Mouse (Mus musculus): ENCODE measurements around the gene Tcf7l1.

Tcf7l1 gene

DNA sequence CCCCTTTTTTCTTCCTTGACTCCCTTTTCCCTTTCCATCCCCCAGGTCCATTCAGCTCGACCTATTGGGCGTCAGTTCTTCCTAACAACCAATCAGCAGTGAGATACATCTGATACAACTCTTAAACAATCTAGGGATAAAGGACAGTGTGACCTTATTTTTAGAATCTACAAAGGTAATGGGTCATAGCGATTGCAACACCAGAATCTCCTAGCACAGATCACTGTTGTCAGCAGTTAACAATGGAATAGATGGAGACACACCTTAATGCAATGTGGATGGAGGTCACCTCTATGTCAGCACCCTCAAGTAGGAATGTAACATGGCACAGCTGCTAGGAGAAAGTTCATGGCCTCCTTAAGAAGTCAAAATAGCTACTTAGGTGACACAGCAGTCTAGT lies 166.1 kb downstream of the Tcf7l1 start:
- DNase-seq (ENCODE audit: low spot score) = no peak

DNA sequence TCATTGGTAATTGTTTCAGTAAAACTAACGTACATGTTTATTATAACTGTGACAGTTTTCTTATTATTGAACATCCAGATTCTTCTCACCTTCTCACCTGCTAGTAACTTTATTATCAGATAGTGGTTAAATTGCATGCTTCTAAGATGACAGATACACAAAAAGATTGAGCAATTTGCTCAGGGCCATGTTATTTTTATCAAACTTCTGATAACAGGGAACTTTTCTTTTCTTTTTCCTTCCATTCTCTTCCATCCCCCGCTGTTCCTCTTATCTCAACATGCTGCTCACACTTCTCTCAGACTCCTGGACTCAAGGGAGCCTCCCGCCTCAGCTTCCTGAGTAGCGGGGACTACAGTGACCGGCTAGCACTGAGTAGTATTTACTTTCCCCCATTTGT lies 168.1 kb downstream of the Tcf7l1 start:
- DNase-seq (ENCODE audit: low spot score) = no peak

DNA sequence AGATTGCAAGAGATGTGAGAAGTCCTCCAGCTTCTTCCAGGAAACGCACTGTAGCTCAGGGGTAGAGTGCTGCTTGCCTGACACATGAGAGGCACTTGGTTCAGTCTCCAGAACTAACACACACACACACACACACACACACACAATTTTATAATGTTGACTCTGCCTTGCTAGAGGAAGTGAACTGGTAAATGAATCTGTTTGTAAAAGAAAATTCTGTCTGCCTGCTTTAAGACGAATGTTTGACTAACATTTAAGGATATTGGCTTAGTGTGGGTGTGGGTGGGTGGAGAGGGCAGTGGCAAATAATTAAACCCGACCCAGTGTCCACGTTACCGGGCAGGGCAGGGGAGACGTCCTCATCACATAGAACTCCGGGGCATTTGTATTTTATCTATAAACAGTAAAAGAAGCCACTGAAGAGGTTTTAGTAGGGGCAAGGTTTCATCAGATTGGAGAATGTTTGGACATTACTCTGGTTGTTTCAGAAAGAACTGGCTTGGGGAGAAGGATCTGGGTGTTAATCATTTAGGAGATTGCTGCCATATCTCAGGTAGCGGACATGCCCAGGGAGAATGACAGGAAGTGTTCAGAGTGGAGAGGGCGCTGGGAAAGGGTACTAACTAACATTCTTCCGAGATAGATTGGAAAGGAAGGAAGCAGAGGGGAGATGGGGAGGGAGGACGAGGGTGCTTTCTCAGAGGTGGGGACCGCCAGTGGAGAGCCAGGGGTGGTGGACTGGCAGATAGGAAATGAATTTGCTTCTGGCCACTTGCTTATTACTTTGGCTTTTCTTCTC lies 169.1 kb downstream of the Tcf7l1 start:
- DNase-seq (ENCODE audit: low spot score) = no peak

DNA sequence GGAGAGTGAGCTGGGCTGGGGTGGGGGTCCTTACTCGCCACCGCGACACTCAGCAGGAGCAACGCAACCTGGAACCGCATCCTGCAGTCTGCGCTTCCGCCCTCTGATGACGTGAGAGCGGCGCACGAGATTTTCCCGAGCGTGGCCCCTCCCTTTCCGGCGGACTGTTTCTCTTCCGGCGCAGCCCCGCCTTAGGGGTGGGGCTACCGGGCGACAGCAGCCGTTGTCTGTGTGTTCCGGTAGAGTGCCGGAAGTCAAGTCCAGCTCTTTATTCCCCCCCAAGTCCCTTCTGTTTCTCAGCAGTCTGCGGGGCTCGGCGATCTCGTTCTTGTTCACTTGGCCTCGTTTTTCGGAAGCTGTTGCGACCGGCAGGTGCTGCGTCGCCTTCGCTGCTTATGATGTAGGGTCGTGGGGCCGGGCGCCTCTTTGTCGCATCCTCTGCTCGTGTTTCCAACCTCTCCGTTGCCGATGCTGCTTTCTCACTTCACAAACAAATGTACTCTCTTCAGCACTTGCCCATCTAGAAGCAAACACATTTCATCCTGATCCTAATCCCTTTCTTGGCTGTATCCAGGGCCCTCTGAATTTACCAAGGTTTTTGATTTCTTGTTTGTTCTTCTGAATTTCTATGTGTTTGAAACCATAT lies 172.3 kb downstream of the Tcf7l1 start, which contains the start of gene Tgoln1:
Gene Tgoln1, minus strand, starts transcription at position 358 of the 646 bp plus-strand sequence.
- DNase-seq (ENCODE audit: low spot score) = peak; percentile 88

DNA sequence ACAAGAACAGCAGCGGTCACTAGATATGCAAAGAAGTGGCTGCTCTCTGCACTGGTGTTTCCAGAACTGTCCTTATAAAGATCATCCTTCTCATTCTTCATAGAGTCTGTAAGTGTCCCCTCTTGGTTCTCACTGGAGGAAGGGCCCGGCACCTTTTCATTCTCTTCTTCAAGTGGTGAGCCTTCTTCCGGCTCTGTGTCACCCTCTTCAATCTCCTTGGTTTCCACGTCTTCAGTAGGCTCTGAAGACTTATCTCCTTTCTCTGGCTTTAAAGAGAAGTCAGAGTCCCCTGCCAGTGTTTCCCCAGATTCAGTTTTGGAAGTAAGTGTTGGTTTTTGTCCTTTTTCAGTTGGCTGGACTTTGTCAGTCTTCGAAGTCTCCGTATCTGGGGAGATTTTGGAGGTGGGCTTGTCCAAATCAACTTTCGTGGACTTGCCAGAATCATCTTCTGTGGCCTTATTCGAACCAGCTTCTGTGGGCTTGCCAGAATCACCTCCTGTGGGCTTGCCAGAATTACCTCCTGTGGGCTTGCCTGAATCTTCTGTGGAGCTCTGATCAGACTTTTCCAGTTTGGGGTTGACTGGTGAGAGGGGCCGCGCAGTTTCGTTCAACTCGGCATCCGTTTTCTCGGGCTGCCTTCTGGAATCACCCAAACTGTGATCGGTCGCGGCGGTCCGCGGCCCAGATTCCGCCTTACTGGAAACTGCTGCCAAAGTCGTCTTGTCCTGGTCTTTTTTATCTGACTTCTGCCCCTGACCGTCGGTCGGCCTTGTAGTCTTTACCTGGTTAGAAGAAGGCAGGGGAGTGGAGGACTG lies 173.3 kb downstream of the Tcf7l1 start:
- no peak for DNase-seq (ENCODE audit: low spot score)

DNA sequence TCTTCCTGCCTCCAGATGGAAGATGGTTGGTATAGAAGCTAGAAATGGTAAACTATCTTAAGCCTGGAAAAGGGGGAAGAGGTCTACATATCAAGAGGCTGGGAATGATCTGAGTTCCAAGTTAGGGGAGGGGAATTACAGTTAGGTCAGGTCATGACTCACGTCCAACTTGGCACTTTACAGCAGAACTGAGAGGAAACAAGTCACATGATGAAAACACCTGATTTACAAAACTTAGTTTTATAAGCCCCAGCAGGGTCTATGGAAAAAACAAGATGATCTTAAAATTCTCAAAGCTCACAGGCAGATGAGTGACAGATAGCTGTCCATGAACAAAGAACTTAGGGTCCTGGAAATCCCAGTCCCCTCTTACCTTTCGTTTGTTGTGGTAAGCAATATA lies 173.9 kb downstream of the Tcf7l1 start:
- DNase-seq (ENCODE audit: low spot score) = no peak

DNA sequence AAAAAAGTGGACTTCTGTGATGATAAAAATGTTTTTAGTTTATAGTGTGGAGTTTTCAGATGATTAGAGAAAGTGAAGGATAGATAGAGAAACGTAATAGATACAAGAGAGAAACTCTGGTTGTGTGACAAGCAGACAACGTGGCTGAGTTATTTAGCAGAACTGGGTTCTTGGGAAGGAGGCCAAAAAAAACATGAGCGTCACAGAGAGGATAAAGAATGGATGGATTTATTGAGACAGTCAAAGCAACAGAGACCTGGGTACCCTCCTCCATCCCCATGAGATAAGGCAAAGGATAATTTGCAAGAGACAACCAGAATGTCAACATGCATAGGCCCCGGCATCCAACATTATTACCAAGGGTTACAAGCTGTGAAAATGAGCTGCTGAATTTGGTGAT lies 178.8 kb downstream of the Tcf7l1 start:
- no peak for DNase-seq (ENCODE audit: low spot score)

DNA sequence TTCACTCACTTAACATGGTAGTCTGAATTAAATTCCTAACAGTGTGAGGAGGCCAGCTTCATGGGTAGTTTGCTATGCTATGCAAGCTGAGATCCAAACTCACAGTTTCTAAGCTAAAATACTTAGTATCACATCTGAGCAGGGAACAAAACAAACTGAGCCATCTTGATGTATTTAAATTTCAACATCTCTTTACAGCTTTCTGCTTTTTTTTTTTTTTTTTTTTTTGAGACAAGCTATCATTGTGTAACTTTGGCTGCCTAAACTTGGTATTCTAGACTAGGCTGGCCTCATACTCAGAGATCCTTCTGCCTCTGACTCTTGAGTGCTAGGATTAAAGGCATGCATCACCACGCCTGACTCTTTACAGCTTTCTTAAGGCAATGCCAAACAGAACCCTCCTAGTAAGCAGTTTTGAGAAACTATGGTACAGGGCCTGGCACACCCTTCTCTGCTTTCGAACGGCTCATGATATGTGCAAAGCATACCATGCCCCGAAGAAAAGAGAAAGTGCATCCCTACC lies 180.3 kb downstream of the Tcf7l1 start:
- no peak for DNase-seq (ENCODE audit: low spot score)

DNA sequence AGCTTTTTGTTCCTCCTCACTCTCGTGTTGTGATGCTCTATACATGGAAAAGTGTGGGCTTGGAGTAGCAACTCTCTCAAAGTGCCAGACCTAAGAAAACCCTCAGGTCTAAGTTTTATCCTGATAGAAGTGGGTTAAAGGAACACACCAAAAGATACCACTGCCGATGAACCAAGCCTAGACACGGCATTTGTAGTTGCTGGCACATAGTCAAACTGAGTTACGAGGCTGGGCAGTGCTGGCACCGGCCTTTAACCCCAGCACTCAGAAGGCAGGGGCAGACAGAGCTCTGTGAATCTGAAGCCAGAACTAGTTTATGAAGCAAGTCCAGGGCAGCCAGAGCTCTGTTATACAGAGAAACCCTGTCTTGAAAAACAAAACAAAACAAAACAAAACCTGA lies 181.4 kb downstream of the Tcf7l1 start:
- no peak for DNase-seq (ENCODE audit: low spot score)

DNA sequence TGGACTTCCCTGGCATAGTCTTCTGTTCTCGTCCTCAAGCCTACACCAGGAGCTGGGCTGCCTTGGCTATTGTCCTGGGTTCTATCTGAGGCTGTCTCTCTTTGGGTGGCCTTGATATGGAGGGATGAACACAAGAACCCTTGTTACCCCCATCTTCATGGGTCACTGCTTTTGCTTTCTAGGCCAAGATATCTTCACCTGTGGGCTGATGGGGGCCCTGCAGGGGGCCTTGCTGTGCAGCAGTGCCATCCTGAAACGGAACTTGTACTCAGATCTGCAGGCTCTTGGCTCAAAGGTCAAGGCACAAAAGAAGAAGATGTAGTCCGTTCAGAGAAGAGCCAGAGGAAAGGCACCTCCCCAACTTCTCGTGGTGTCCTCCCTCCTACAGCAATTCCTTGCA lies 182.0 kb downstream of the Tcf7l1 start:
- no peak for DNase-seq (ENCODE audit: low spot score)

DNA sequence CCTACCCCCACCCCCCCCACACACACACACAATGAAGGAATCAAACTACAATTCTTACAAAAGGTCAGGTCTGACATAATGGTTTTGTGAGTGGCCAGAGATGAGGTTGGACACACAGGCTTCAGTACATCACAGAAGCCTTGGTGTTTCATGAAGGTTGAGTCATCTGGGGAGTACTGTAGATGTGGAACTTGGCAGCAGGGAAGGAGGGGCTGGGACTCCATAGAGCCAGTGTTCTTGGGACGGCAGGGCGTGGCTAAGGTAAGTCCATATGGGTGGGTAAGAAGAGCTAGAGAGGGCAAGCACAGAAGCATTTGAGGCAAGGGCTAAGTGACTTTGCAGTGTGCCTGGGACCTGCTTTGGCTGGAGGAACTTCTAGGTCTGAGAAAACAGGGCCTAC lies 185.0 kb downstream of the Tcf7l1 start:
- DNase-seq (ENCODE audit: low spot score) = no peak

DNA sequence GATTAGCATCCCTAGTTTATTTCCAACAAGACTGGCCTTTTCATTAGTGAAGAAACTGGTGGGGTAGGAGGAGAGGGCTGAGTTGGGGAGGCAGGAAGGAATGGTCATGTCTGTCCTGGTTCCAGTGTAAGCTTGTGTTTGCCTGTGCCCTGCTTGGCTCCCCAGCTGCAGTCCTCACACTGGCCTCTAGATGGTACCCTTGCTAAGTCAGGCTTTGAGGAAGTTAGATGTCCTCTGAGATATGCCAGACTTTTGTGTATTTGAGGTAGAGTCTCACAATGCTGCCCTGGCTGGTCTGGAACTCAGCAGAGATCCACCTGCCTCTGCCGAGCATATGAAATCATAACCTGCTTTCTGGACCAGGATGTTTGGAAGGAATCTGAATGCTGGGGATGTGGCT lies 187.3 kb downstream of the Tcf7l1 start:
- DNase-seq (ENCODE audit: low spot score) = peak; percentile 73

DNA sequence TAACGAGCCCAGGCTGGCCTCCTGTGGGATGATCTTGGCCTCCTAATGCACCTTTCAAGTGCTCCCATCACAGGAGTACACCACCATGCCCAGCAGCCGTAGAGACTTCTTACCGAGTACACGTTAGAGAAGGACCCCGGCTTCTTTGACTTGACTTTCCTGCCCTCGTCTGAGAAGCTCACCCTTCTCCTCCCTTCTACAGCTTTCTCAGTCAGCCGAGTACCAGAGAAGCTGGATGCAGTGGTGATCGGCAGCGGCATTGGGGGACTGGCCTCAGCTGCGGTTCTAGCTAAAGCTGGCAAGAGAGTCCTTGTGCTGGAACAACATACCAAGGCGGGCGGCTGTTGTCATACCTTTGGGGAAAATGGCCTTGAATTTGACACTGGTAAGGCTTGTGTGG lies 188.3 kb downstream of the Tcf7l1 start:
- no peak for DNase-seq (ENCODE audit: low spot score)

DNA sequence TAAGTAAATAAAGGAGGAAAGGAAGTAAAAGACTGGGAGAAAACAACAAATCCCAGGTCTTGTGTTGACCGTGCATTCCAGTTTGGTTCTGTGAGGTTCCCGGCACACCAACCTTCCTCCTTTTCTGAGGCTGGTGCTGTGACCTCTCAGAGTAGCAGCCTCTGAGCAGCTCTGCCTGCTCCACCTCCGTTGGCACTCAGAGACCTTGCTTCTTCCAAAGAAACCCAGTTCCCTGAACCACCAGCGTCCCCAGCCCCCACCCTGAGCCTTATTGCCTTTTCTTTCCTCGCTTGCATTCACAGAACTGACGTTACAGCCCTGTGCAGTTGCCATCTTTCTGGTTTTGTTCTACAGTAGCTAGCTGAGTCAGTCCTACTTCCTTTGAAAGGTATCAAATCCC lies 188.8 kb downstream of the Tcf7l1 start:
- DNase-seq (ENCODE audit: low spot score) = no peak

DNA sequence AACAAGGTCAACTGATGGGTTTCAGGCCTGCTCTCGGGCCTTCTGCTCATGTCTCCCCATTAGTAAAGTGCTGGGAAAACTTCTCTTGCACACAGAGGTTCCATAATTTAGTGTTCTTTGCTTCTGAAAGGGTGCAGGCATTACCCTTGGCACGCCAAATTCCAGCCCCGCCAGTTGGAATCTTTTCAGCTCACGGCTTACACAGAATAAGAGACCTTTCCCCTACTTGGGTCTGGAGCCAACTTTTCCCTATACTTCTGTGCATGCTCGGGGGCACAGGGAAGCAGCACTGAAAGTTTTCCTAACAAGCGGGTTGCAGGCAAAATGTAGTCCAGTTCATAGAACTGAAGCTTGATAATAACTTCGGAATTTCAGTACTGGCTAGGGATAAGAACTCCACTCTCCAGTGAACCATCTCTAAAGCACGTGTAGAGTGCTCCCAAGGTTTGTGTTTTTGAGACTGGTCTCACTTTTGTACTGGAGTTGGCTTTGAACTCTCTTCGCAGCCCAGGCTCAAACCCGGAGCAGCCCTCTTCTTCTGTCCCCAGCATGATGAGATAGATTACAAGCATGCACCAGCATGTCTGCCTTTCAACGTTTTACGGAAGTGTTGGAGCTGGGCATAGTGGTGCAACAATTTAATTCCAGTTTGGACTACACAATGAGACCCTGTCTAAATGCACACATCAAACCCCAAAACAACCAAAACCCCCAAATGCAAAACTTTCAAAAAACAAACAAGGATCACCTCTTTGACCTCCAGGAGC lies 190.1 kb downstream of the Tcf7l1 start:
- DNase-seq (ENCODE audit: low spot score) = peak; percentile 44

DNA sequence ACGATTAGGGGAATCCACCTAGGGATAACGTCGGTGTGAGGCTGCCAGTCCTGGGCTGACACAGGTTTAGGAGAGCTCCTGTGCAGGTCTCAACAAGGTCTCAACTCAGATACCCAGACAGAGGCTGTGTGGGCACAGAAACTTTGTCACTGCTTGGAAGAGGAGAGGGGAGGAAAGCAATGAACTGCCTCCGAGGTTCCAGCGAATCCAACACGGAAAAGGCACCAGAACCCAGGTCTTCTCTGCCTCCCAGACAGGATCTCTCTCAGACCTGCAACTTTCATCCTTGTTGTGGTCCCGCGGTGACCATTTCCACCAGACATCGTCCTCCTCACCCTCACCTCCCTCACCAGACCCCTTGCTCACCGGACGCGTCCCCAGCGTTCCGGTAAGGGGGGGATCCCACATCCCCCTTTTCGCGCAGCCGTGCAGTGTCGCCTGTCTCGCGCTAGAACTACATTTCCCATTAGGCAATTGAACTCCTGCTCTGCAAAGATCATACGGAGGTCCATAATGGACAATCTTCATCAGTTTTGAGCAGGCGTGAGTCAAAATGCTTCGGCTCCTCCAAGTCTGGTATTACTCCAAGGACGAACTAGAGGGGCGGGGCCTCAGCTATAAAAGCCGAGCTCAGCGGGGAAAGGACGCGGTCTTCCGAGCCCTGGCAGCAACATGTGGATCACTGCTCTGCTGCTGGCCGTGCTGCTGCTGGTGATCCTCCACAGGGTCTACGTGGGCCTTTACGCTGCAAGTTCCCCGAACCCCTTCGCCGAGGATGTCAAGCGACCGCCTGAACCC lies 190.9 kb downstream of the Tcf7l1 start, which contains the start of the genes Elmod3 and Retsat:
Gene Elmod3, minus strand, starts transcription at position 458 of the 798 bp plus-strand sequence.
Gene Retsat, plus strand, starts transcription at position 520 of the 798 bp plus-strand sequence.
- DNase-seq (ENCODE audit: low spot score) = peak; percentile 91

DNA sequence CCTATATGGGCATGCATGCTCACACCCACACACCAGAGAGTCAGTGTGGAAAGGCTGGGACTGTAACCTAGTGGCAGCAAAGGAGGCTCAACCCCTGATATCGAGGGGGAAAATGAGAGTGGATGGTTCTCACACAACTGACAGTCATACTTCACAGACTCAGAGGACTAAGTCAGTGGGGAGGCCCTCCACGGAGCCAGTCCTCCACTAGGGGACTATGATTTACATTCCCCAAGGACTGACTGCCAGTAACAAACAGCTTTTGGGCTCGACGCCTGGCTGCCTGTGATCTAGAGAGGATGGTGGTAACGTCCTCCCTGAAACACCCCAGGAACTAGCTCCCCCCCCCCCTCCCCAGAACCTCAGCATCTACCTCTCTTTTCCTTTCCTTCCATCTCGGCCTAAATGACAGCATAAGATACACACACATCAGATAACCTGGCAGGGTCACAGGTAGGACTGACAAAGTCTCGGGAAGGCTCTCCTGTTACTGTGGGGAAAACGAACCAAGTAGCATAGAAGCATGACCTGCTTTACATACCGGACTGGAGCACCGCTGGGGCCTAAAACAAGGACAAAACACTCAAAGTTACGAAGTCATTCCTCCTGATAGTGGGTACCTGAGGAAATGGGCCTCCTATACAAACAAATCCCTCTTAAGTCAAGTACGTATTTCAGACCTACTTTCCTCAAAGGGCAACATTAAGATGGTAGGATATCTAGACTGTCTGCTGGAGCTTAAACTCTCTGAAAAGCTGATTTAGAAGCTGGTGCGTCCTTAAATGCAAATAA lies 191.8 kb downstream of the Tcf7l1 start:
- no peak for DNase-seq (ENCODE audit: low spot score)

DNA sequence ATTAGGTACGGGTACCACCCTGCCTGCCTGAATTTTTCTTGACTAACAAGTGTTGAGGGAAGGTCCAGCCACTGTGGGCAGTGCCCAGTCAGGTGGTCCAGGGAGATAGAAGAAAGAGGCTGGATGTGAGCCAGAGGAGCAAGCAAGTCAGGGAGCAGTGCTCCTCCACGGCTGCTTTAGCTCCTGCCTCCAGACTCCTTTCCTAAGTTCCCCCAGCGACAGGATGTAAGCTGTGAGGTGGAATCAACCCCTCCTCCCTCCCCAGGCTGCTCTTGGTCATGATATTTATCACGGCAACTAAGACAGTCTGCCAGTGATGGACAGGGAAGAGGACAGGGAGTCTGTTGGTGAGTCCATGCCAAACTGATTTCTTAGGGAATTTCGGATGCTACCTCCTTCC lies 195.1 kb downstream of the Tcf7l1 start:
- DNase-seq (ENCODE audit: low spot score) = no peak

DNA sequence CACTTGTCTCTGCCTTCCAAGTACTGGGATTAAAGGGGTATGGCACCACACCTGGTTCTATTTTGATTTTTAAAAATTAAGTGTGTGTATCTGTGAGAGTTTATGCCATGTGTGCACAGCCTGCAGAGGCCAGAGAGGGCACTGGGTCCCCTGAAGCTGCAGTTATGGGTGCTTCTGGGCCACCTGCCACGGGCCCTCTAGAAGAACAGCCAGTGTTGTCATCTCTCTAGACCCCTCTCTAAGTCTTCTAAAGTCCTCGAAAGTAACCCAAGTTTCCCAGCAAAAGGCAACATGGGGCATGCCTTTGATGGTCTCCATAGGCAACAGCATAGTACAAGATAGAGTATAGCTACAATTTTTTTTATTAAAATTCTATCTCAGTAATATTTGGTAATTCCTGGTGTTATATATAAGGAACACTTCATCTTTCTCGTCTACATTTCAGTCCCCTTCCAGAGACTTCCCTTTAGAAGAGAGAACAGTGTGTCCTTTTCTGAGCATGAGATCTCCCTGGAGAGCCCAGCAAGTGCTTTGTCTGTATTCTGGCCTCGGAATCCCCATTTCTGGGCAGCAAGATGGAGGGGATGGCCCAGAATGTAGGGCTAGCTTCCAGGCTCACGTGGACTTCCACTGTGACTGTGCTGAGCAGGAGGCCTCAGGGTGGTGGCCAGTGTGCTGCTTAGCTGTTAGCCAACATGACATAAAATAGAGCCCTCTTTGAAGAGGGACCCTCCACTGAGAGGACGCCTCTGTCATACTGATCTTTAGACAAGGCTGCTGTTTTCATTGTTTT lies 195.8 kb downstream of the Tcf7l1 start:
- DNase-seq (ENCODE audit: low spot score) = no peak
